Mouse (Mus musculus): Measurements from ENCODE around the gene Tmem131. TPM values are rescaled to one million over a fixed set of nuclear protein-coding genes. Genes with fewer than 3 reads are reported as not detected.
"Not testable (repeated sequence)": the region's sequence is repeated elsewhere in the genome, so short reads cannot be mapped to it uniquely, and the experiment has no call there.

Tmem131 gene
- polyA plus RNA-seq, 1 experiment from 2014 or later: 16.6 TPM

DNA sequence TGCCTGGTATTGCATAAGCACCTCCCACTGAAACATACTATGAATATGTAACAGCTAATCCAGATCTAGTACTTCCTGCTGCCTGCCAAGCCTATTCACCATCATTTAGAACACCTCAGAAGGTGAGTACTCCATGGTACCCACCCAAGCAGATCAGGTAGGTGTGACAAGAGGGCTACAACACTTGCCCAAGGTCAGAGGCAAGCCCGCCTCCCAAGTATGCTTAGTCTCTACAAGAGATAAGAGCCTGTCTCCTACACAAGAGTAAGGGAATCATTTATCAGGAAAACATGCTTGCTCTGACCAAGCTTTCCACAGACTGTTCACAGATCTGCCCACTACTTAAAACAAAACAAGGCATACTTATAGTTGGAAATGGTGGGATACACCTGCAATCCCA is 26.0 kb downstream of the Tmem131 start:
- Histone ChIP-seq H3K27ac (replicated peaks; ENCODE audit: low read depth, low read length) (no peak overlapping the region), H3K9me3 (ENCODE audit: control insufficient read depth, low read length) (no peaks in the 10 kb centered on the region), H3K9ac (ENCODE audit: low read length) (no peak overlapping the region), H3K4me2 (ENCODE audit: low read depth, severe bottlenecking) (no peak overlapping the region), H3K4me3 (ENCODE audit: low read depth, low read length) (no peak overlapping the region), H3K4me1 (ENCODE audit: control insufficient read depth, insufficient read depth, low read length) (no peaks in the 10 kb centered on the region; the same call in 1 of the 2 replicates), H3K36me3 (ENCODE audit: control insufficient read depth, insufficient read depth, low read length) (no peaks in the 10 kb centered on the region), H3K27me3 (ENCODE audit: control insufficient read depth, insufficient read depth, low read length) (no peaks in the 10 kb centered on the region)
- ATAC-seq (ENCODE audit: insufficient number of reproducible peaks, low FRiP score, low TSS enrichment, low read depth): no peak
- 94% methylated on average over 1 of the region's 1 CpGs for WGBS
- no peak for DNase-seq (ENCODE audit: low spot score)

GRCm38 (mm10) chr1:36915200-36915580 is 28.3 kb downstream of the Tmem131 start:
- H3K4me1 ChIP-seq (ENCODE audit: control insufficient read depth, insufficient read depth, low read length): no peaks in the 10 kb centered on the region; the same call in 1 of the 2 replicates
- no peak overlapping the region for H3K27ac ChIP-seq (replicated peaks; ENCODE audit: low read depth, low read length)
- no peaks in the 10 kb centered on the region for H3K27me3 ChIP-seq (ENCODE audit: control insufficient read depth, insufficient read depth, low read length)
- no peak overlapping the region for H3K4me2 ChIP-seq (ENCODE audit: low read depth, severe bottlenecking)
- no peaks in the 10 kb centered on the region for H3K36me3 ChIP-seq (ENCODE audit: control insufficient read depth, insufficient read depth, low read length)
- no peak for ATAC-seq (ENCODE audit: insufficient number of reproducible peaks, low FRiP score, low TSS enrichment, low read depth)
- no peak overlapping the region for H3K4me3 ChIP-seq (ENCODE audit: low read depth, low read length)
- WGBS: 92% methylated on average over 5 of the region's 5 CpGs
- H3K9me3 ChIP-seq (ENCODE audit: control insufficient read depth, low read length): no peaks in the 10 kb centered on the region
- no peak overlapping the region for H3K9ac ChIP-seq (ENCODE audit: low read length)
- DNase-seq (ENCODE audit: low spot score): no peak

- H3K4me2 ChIP-seq (ENCODE audit: low read depth, severe bottlenecking): no peak overlapping the region
- DNase-seq (ENCODE audit: low spot score) (no peak), ATAC-seq (ENCODE audit: insufficient number of reproducible peaks, low FRiP score, low TSS enrichment, low read depth) (no peak)
- WGBS: 43% methylated on average over 7 of the region's 7 CpGs
- H3K9me3 ChIP-seq (ENCODE audit: control insufficient read depth, low read length): no peaks in the 10 kb centered on the region
- H3K4me3 ChIP-seq (ENCODE audit: low read depth, low read length): no peak overlapping the region
- no peaks in the 10 kb centered on the region for H3K36me3 ChIP-seq (ENCODE audit: control insufficient read depth, insufficient read depth, low read length)
- H3K27ac ChIP-seq (replicated peaks; ENCODE audit: low read depth, low read length): no peak overlapping the region
- H3K9ac ChIP-seq (ENCODE audit: low read length): no peak overlapping the region
- H3K4me1 ChIP-seq (ENCODE audit: control insufficient read depth, insufficient read depth, low read length): no peaks in the 10 kb centered on the region
- H3K27me3 ChIP-seq (ENCODE audit: control insufficient read depth, insufficient read depth, low read length): no peaks in the 10 kb centered on the region
These were observed 28.8 kb downstream of the Tmem131 start for GRCm38 (mm10) chr1:36914455-36915199.

DNA sequence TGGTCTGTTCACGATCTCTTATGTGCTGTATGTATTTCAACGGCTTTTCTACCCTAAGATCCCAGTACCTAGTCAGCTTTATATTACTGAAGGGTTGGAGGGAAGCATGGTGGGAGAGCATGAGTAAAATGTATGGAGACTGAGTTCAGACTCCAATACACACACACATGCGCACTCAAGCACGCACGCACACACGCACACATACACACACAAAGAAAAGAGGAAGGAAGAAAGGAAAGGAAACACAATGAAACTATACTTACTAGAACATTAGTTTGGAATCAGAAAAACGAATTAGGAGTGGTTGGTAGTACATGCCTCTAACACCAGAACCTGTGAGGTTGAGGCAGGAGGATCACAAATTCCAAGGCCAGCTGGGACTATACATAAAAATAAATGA is 29.7 kb downstream of the Tmem131 start:
- ATAC-seq (ENCODE audit: insufficient number of reproducible peaks, low FRiP score, low TSS enrichment, low read depth) (no peak), DNase-seq (ENCODE audit: low spot score) (no peak)
- no peaks in the 10 kb centered on the region for H3K4me1 ChIP-seq (ENCODE audit: control insufficient read depth, insufficient read depth, low read length)
- H3K4me3 ChIP-seq (ENCODE audit: low read depth, low read length): no peak overlapping the region
- no peaks in the 10 kb centered on the region for H3K36me3 ChIP-seq (ENCODE audit: control insufficient read depth, insufficient read depth, low read length)
- no peak overlapping the region for H3K4me2 ChIP-seq (ENCODE audit: low read depth, severe bottlenecking)
- H3K27ac ChIP-seq (replicated peaks; ENCODE audit: low read depth, low read length): no peak overlapping the region
- H3K9me3 ChIP-seq (ENCODE audit: control insufficient read depth, low read length): no peaks in the 10 kb centered on the region
- H3K27me3 ChIP-seq (ENCODE audit: control insufficient read depth, insufficient read depth, low read length): no peaks in the 10 kb centered on the region
- H3K9ac ChIP-seq (ENCODE audit: low read length): no peak overlapping the region
- WGBS: 92% methylated on average over 7 of the region's 7 CpGs

GRCm38 (mm10) chr1:36912239-36912638 is 31.2 kb downstream of the Tmem131 start:
- Histone ChIP-seq H3K9ac (ENCODE audit: low read length) (no peak overlapping the region), H3K27me3 (ENCODE audit: control insufficient read depth, insufficient read depth, low read length) (no peaks in the 10 kb centered on the region), H3K27ac (replicated peaks; ENCODE audit: low read depth, low read length) (no peak overlapping the region), H3K36me3 (ENCODE audit: control insufficient read depth, insufficient read depth, low read length) (no peaks in the 10 kb centered on the region), H3K4me1 (ENCODE audit: control insufficient read depth, insufficient read depth, low read length) (no peaks in the 10 kb centered on the region), H3K4me2 (ENCODE audit: low read depth, severe bottlenecking) (no peak overlapping the region), H3K4me3 (ENCODE audit: low read depth, low read length) (no peak overlapping the region), H3K9me3 (ENCODE audit: control insufficient read depth, low read length) (no peaks in the 10 kb centered on the region)
- WGBS: 93% methylated on average over 1 of the region's 1 CpGs
- ATAC-seq (ENCODE audit: insufficient number of reproducible peaks, low FRiP score, low TSS enrichment, low read depth): no peak
- no peak for DNase-seq (ENCODE audit: low spot score)

GRCm38 (mm10) chr1:36911603-36912002 is 31.9 kb downstream of the Tmem131 start:
- no peak for DNase-seq (ENCODE audit: low spot score)
- Histone ChIP-seq H3K27me3 (ENCODE audit: control insufficient read depth, insufficient read depth, low read length) (no peaks in the 10 kb centered on the region), H3K4me2 (ENCODE audit: low read depth, severe bottlenecking) (no peak overlapping the region), H3K4me1 (ENCODE audit: control insufficient read depth, insufficient read depth, low read length) (no peaks in the 10 kb centered on the region), H3K9me3 (ENCODE audit: control insufficient read depth, low read length) (no peaks in the 10 kb centered on the region), H3K27ac (replicated peaks; ENCODE audit: low read depth, low read length) (no peak overlapping the region), H3K9ac (ENCODE audit: low read length) (no peak overlapping the region), H3K36me3 (ENCODE audit: control insufficient read depth, insufficient read depth, low read length) (no peaks in the 10 kb centered on the region), H3K4me3 (ENCODE audit: low read depth, low read length) (no peak overlapping the region)
- WGBS: 94% methylated on average over 3 of the region's 3 CpGs
- no peak for ATAC-seq (ENCODE audit: insufficient number of reproducible peaks, low FRiP score, low TSS enrichment, low read depth)

- H3K9ac ChIP-seq (ENCODE audit: low read length): no peak overlapping the region
- no peaks in the 10 kb centered on the region for H3K9me3 ChIP-seq (ENCODE audit: control insufficient read depth, low read length)
- no peak overlapping the region for H3K4me2 ChIP-seq (ENCODE audit: low read depth, severe bottlenecking)
- no peak overlapping the region for H3K4me3 ChIP-seq (ENCODE audit: low read depth, low read length)
- H3K4me1 ChIP-seq (ENCODE audit: control insufficient read depth, insufficient read depth, low read length): no peaks in the 10 kb centered on the region
- no peaks in the 10 kb centered on the region for H3K27me3 ChIP-seq (ENCODE audit: control insufficient read depth, insufficient read depth, low read length)
- DNase-seq (ENCODE audit: low spot score): no peak
- WGBS: 85% methylated on average over 5 of the region's 5 CpGs
- no peak overlapping the region for H3K27ac ChIP-seq (replicated peaks; ENCODE audit: low read depth, low read length)
- no peaks in the 10 kb centered on the region for H3K36me3 ChIP-seq (ENCODE audit: control insufficient read depth, insufficient read depth, low read length)
- ATAC-seq (ENCODE audit: insufficient number of reproducible peaks, low FRiP score, low TSS enrichment, low read depth): no peak
These were observed 33.1 kb downstream of the Tmem131 start for GRCm38 (mm10) chr1:36910397-36910796.

DNA sequence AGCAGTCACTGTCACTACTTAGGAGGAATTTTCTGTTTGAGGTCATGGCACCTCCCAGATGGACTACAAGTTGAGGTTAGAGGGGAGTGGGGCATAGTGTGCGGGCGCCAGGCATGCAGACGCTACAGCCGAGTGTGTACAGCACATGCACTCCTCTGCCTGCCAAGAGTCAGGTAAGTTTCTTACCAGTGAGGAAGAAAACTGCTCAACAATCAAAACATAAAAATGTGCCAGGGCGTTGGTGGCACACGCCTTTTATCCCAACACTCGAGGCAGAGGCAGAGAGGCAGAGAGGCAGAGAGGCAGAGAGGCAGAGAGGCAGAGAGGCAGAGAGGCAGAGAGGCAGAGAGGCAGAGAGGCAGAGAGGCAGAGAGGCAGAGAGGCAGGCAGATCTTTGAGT is 33.5 kb downstream of the Tmem131 start:
- DNase-seq (ENCODE audit: low spot score); H3K9ac ChIP-seq (ENCODE audit: low read length); ATAC-seq (ENCODE audit: insufficient number of reproducible peaks, low FRiP score, low TSS enrichment, low read depth); H3K27ac ChIP-seq (replicated peaks; ENCODE audit: low read depth, low read length); H3K4me2 ChIP-seq (ENCODE audit: low read depth, severe bottlenecking); H3K9me3 ChIP-seq (ENCODE audit: control insufficient read depth, low read length); H3K4me1 ChIP-seq (ENCODE audit: control insufficient read depth, insufficient read depth, low read length); H3K27me3 ChIP-seq (ENCODE audit: control insufficient read depth, insufficient read depth, low read length); H3K4me3 ChIP-seq (ENCODE audit: low read depth, low read length); H3K36me3 ChIP-seq (ENCODE audit: control insufficient read depth, insufficient read depth, low read length): not testable (repeated sequence)
- 90% methylated on average over 7 of the region's 7 CpGs for WGBS

DNA sequence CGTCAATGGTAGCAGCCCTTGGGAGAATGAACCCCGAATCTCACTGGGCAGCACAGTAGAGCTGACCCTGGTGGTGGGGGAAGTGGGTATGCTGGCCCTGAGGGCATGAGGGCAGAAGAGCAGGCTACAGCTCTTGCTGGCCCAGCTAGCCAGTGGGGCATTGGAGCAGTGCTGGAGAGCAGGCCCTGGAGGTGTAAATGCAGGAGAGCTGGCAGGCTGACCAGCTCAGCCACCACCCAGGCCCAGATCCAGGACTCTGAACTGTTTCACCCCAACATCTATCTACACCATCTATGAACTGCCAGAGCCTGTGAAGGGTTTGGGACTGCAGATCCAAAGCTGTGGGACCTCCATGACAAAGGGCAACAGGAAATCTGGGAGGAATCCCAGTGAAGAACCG is 38.2 kb downstream of the Tmem131 start:
- Histone ChIP-seq H3K4me1 (ENCODE audit: control insufficient read depth, insufficient read depth, low read length) (no peaks in the 10 kb centered on the region), H3K4me2 (ENCODE audit: low read depth, severe bottlenecking) (no peak overlapping the region), H3K9ac (ENCODE audit: low read length) (no peak overlapping the region), H3K9me3 (ENCODE audit: control insufficient read depth, low read length) (no peaks in the 10 kb centered on the region), H3K4me3 (ENCODE audit: low read depth, low read length) (no peak overlapping the region), H3K27ac (replicated peaks; ENCODE audit: low read depth, low read length) (no peak overlapping the region), H3K36me3 (ENCODE audit: control insufficient read depth, insufficient read depth, low read length) (no peaks in the 10 kb centered on the region), H3K27me3 (ENCODE audit: control insufficient read depth, insufficient read depth, low read length) (no peaks in the 10 kb centered on the region)
- ATAC-seq (ENCODE audit: insufficient number of reproducible peaks, low FRiP score, low TSS enrichment, low read depth) (no peak), DNase-seq (ENCODE audit: low spot score) (no peak)
- 94% methylated on average over 3 of the region's 3 CpGs for WGBS
